Mouse (Mus musculus) heart, postnatal 14 days (tissue): ENCODE measurements around the gene Spint3. TPM values are rescaled to one million over a fixed set of nuclear protein-coding genes. Genes with fewer than 3 reads are reported as not detected.

Source experiments
- total RNA-seq, 2 experiments: library from RNA; stranded (reverse); gene quantifications; 2 replicates each; pipeline ENCODE4 v1.2.3; 2021

Spint3 gene
- total RNA-seq, 2 experiments from 2014 or later = not detected

Other genes starting within 250 kb of the Spint3 start
- gene Svs5, start 240.7 kb downstream of the Spint3 start, total RNA-seq = not detected
- 1 to 10 TPM; 1.4 to 3.6 TPM for gene Slpi, start 184.4 kb downstream of the Spint3 start, total RNA-seq
- not detected for gene Rbpjl, start 170.3 kb downstream of the Spint3 start, total RNA-seq
- 1 to 10 TPM; 1.2 to 1.5 TPM for gene Matn4, start 168.3 kb downstream of the Spint3 start, total RNA-seq
- 10 to 100 TPM; 20.0 to 27.0 TPM for gene Sdc4, start 129.6 kb downstream of the Spint3 start, total RNA-seq
- 10 to 100 TPM; 21.2 to 21.9 TPM for gene Sys1, start 116.5 kb downstream of the Spint3 start, total RNA-seq
- 1 to 10 TPM; 3.0 to 5.3 TPM for gene Gm20458, start 112.5 kb downstream of the Spint3 start, total RNA-seq
- not detected for gene Trp53tg5, start 99.7 kb downstream of the Spint3 start, total RNA-seq
- 10 to 100 TPM; 17.9 to 19.0 TPM for gene Dbndd2, start 87.4 kb downstream of the Spint3 start, total RNA-seq
- 10 to 100 TPM; 43.1 to 45.9 TPM for gene Pigt, start 75.9 kb downstream of the Spint3 start, total RNA-seq
- gene Wfdc2, start 11.0 kb downstream of the Spint3 start, total RNA-seq = 10 to 100 TPM in 1 of 2 experiments, not detected in 1; 14.8 TPM
- under 1 TPM; 0.29 to 0.48 TPM for gene Wfdc6a, start 12.0 kb upstream of the Spint3 start, total RNA-seq
- not detected for gene Eppin, start 20.1 kb upstream of the Spint3 start, total RNA-seq
- not detected for gene Wfdc6b, start 40.1 kb upstream of the Spint3 start, total RNA-seq
- not detected for gene Wfdc8, start 40.2 kb upstream of the Spint3 start, total RNA-seq
- not detected for gene Wfdc16, start 65.3 kb upstream of the Spint3 start, total RNA-seq
- not detected for gene Wfdc10, start 82.6 kb upstream of the Spint3 start, total RNA-seq
- not detected for gene Wfdc9, start 83.1 kb upstream of the Spint3 start, total RNA-seq
- gene Wfdc11, start 100.6 kb upstream of the Spint3 start, total RNA-seq = not detected
- not detected for gene Wfdc13, start 111.6 kb upstream of the Spint3 start, total RNA-seq
- not detected for gene Spint4, start 125.0 kb upstream of the Spint3 start, total RNA-seq
- gene Spint5, start 141.8 kb upstream of the Spint3 start, total RNA-seq = not detected
- under 1 TPM; 0.22 to 0.33 TPM for gene Wfdc3, start 172.5 kb upstream of the Spint3 start, total RNA-seq
- gene Dnttip1, start 172.5 kb upstream of the Spint3 start, total RNA-seq = 10 to 100 TPM; 29.4 to 30.2 TPM
- 10 to 100 TPM; 10.8 to 19.5 TPM for gene Ube2c, start 196.4 kb upstream of the Spint3 start, total RNA-seq
- not detected for gene Tnnc2, start 206.5 kb upstream of the Spint3 start, total RNA-seq
- gene Snx21, start 212.4 kb upstream of the Spint3 start, total RNA-seq = 10 to 100 TPM; 20.8 to 23.0 TPM
- gene Acot8, start 231.4 kb upstream of the Spint3 start, total RNA-seq = 10 to 100 TPM; 11.2 to 11.3 TPM
- gene Zswim3, start 231.6 kb upstream of the Spint3 start, total RNA-seq = 1 to 10 TPM; 2.4 to 2.6 TPM
- gene Zswim1, start 249.2 kb upstream of the Spint3 start, total RNA-seq = 1 to 10 TPM; 3.7 to 5.0 TPM